Mouse (Mus musculus) monocyte, adult 2 months (primary cell): ENCODE data around the gene Tob2.

Source experiments
- DNase-seq, 2 experiments: peaks; one replicate each; pipeline ENCODE4 v3.0.0; 2022; ENCODE audit warnings: low spot score in 2 of 2, low read depth in 1 of 2

Gene Tob2

DNA sequence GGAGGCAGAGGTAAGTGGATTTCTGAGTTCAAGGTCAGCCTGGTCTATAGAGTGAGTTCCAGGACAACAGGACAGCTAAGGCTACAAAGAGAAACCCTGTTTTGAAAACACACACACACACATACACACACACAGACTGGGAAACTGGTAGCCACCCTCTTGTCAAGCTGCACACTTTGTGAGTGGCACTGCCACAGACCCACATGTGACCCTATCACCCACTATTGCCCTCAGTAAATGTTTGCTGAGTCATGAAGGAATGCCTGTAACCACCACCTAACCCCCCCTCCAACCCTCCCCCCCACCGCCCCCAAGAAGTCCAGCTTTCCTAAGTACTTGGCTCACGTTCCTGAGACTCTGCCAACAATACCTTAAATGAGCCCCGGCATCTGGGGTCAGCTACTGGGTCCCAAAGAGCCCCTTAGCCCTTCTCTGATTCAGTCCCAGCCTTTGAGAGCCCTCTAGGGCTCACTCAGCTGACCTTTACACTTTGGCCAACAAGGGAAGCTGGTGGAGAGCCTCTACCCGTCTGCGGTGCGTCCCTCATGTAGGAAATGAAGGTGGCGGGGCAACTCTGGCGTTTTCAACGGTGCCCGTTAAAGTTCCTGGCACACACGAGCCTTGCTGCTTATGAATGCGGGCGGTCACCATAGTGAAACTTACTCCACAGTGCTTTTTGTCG is 19.9 kb downstream of the Tob2 start:
- no peak for DNase-seq

DNA sequence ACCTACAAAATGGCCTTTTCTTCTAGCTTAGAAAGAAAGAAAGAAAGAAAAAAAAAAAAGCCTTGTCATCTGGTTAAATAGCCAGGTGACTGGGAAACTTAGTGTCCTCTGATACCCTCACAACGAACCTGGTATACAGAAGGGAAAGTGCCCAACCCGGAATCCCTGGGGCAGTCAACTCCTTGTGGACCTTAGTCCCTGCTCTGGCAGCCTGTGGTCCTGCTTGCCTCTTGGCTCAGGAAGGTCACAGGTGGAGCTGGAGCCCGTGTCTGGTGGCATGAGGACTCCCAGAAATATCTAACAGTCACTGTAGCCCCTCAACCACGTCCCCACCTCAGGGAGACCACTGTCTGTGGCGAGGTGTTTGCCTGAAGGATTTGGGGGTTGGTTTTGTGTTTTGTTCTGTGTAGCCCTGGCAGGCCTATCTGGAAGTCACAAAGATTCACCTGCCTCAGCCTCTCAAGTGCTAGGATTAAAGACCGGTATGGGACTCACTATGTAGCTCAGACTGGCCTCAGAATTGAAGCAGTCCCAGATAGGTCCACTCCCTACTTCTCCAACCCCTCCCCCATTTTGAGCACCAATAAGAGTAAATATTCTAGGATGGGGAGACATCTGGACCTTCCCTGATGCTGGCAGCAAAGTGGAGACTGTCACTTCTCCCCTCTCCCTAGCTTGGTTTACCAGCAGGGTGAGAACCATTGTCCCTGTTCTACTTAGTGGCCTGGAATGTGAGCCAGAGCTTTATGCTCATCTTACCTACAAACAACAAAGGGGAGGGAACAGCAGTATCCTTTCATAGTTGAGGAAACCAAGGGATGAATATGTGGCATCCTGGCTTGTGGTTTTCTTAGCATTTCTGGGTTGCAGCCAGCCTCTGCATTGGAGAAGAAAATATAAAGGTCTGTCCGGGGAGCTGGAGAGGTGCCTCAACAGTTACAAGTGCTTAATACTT is 21.4 kb downstream of the Tob2 start:
- DNase-seq: no peak

DNA sequence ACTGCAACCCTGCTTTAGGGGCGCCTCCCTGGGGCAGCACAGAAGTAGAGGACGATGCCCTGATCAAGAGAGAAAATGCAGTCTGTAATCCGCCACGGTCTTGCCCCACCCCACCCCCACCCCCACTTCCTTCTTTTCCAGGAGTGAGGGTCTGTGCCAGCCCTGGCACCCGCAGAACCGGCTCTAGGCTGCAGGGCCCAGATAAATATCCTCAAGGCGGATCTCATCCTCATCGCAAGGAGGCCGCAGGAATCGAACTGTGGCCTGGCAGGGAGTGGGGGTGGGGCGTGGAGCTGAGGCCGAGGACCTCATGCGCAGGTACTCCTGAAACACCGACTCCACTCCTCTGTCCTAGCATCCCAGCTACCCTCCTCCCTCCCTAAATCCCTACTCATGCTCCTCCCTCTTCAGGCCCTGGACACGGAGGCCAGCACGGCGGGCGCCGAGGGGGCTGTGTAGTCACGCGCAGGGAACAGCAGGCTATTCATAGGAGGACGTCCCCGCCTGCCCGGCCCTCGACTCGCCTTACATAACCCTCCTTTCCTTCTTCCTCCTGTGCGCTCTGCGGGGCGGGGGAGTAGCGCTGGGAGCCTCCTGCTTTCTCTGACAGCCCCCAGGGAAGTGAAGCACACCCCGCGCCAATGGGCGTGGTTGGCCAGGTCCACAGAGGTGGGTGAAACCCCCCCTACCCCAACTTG is 22.3 kb downstream of the Tob2 start:
- peak; percentile 48 to 59 for DNase-seq

DNA sequence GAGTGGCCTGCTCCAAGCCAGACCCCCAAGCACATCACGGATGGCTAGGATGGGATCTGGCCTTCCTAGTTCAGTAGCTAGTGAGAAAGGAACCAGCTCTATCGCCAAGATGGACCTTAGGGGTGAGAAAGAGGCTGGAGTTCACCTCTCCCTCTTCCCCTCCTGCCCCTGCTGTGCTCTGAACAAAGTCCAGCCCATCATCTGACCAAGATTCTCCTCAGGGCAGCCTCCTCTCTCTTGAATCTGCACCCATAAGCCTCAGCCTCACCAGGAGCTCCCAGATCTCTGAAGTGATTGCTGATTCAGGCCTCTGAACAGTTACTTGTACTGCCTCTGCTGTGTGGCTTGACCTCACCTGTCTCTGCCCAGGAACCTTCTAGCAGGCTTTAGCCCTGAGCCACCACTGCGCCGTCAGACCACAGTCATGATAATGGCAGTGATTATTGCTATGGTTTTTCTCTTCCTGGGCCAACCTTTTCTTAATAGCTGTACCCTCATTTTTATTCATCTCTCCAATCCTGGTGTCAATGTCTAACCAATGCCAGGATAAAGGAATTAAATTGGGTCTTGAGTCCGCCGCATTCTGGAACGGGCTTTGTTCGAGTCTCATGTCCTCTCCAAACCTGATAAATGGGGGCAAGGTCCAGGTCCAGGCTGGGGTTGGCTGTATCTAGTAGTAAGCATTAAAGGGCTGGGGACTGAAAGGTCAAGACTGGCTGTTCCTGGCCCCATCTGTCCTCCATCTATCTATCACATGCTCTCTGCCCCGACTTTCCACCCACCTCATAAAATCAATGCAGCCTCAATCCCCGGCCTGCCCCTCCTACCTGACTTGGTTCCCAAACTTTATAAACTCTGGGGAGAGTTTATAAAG is 23.4 kb downstream of the Tob2 start:
- DNase-seq: no peak

DNA sequence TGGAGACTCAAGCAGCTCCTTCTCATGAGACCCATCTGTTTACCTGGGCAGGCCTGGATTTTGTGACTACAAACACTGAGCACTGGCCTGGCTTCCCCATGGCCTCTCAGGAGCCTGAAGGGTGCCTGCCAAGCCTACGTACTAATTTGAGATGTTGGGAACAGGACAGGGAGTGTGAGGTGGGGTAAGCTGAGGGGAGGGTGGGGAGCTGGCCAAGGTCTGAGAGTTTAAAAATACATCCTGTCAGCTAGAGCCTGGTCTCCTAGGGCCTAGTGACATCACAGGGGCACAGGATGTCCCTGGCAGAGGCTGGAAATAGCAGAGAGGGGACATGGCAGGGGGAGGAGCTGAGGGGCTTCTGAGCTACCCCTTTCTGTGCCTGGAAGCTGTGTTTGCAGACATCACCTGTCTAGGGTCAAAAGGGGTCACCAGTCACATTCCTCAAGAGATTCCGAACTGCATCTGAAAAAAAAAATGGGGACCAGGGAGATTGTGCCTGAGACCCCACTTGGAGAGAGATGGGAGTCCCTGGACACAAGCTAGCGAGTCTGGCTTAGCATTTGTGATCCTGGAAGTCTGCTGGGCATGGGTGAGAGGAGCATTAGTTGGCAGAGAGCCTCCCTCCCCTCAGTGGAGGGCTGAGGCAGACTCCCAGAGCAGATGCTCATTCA is 24.3 kb downstream of the Tob2 start:
- no peak for DNase-seq

DNA sequence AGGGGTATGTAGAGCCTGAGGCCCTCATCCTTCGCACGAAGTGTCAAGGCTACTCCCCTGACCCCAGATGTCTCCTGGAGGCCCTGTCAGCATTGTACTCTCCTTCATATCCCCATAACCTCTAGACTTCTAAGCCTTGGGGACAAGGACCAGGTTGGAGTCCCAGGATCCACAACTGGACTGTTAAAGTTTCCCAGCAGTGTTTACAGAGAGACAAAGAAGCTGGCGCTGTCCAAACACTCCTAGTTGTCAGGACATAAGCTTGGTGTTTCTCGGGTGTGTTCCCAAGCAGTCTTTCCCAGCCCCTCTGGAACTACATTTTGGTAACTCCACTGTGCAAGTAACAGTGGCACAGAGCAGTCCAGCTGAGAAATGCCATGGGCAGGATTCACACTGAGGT is 25.1 kb downstream of the Tob2 start:
- DNase-seq: no peak

DNA sequence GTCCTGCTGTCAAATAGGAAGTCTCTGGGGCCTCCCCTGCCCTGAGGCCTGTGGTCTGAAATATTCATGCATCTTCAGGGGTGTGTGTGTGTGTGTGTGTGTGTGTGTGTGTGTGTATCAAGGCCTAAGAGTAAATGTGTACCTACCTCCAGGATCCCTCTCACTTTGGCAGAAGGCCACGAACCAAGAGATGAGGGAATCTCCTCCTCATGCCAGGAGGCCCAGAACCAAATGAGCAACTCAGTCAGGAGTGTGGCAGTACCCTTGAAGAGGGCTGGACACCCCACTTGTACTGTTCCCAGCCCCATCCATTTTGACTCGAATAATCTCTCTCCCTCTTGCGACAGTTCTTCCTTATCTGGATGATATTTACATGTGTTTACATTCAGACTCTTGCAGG is 26.4 kb downstream of the Tob2 start:
- DNase-seq: no peak

DNA sequence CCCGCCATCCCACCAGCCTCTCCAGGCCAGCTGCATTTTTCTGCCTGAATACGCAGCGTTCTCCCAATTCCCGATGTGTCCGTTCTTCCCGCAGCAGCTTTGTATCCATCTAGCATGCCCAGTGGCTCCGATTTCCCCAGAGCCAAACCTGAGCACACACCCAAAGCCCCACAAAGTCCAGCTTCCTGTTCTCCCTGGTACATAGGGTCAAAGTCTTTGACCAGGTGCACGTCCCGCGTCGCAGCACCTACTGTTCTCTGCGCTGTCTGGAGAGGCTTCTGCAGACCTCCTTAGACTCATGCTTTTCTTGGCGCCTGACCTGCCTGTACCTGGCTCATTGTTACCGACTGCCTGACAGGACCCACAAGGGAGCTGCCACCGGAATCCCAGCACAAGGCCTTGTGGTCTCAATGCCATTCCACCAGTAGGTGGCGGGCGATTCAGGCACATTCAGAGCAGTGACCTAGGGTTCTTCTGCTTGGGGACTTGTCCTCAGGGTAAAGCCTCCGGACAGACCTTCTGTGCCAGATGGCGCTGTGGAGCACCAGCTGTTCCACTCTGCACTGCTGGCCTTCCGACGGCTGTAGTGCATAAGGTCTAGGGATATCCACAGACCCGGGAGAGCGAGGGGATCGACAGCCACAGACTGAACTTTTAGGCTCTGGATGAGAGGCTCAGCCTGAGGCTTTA is 27.3 kb downstream of the Tob2 start:
- peak; percentile 72 to 83 for DNase-seq

DNA sequence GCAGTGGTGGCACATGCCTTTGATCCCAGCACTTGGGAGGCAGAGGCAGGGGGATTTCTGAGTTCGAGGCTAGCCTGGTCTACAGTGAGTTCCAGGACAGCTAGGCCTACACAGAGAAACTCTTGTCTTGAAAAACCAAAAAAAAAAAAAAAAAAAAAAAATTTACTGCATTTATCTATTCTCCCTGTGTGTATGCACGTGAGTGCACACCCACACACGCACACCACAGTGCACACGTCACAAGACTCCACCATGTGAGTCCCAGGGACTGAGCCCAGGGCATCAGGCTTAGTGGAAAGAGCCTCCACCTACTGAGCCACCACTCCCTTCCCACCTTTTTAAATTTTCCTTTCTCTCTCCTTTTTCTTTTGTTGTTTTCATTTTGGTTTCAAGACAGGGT is 28.1 kb downstream of the Tob2 start:
- DNase-seq: no peak

DNA sequence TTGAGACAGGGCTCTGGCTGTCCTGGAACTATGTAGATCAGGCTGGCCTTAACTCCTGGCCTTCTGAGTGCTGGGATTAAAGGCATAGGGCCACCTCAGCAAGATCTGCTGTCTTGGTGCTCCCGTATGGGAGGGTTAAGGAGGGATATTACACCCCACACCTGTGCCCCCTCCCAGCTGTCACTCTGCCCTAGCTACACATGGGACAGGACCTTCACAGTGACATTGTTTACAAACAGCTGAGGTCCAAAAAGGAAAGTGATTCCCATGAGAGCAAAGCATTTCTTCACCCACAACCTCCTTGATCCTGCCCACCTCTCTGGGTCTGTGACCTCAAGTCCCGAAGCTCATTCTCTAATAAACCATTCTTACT is 29.4 kb downstream of the Tob2 start:
- no peak for DNase-seq

DNA sequence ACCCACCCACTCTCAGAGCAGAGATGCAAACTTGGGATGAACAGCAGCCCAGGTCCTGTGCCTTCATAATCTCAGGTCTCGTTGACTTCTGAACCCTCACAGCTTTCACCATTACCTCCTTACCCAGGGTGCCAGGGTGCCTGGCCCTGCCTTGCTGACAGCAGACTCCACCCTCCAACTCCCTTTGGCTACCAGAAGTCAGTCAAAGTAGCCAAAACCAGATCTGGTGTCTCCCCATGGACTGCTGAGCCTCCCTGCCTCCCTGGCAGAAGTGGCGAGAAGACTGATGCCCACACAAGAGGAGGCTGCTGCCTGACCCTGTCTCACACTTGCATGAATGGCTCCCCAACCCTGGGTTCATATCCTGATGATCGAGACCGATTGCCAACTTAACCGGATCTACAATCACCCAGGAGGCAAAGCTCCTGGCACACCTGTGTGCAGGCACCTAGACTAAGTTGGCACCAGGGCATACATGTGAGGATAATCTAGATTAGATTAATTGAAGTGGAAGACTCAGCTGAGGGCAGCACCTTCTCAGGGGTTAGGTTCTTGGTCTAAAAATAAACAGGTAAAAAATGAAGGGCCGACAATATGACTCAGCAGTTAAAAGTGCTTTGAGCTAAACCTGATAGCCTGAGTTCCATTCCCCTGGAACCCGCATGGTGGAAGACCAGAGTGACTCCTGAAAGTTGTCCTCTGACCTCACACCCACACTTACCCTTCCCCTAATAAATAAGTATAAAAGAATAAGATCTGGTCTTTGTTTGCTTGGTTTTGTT is 30.0 kb downstream of the Tob2 start:
- no peak for DNase-seq

DNA sequence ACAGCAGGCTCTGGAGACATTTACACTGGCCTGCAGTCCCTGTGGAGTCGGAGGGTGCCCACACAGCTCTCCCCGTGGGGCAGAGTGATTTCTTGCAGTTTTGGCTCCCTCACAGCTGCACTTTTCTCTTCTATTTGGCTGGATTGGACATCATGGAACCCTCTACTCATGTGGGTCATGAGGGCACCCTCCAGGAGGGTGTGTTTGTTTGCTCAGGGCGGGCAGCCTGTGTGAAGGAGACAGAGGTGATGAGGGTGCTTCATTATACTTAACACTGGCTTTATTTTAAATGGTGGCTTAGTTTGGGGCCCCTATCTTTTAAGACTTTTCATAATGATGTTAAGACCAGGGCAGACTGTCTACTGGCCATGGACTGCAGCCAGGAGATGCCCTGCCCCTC is 33.8 kb downstream of the Tob2 start:
- no peak for DNase-seq

DNA sequence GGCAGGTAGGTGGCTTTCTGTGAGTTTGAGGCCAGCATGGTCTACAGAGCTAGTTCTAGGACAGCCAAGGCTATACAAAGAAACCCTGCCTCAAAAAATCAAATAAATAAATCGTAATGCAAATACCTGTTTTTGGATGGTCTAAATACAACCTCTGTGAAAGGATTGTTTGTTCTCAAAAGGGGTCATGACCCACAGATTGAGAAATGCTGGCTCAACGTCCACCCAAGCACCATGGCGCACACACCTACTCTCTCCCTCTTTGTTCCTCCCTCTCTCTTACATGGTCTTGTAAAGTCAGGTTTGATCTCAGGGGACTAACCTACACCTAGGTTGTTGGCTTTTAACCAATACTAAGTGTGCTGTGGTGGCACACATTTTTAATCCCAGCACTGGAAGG is 36.0 kb downstream of the Tob2 start:
- DNase-seq: no peak

DNA sequence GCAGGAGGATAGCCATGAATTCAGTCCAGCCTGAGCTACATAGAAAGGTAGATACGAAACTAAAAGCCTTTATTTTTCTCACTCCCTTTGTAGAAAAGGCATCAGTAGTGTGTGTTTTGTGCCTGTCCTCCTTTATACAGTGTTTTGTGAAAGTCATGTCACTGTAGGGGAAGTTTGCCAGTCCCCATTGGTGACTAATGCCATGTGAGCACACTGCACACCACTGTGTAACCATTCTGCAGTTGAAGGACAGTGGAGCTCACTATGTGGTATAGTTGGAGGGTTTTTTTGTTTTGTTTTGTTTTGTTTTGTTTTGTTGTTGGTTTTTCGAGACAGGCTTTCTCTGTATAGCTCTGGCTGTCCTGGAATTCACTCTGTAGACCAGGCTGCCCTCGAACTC is 40.2 kb downstream of the Tob2 start:
- no peak for DNase-seq

DNA sequence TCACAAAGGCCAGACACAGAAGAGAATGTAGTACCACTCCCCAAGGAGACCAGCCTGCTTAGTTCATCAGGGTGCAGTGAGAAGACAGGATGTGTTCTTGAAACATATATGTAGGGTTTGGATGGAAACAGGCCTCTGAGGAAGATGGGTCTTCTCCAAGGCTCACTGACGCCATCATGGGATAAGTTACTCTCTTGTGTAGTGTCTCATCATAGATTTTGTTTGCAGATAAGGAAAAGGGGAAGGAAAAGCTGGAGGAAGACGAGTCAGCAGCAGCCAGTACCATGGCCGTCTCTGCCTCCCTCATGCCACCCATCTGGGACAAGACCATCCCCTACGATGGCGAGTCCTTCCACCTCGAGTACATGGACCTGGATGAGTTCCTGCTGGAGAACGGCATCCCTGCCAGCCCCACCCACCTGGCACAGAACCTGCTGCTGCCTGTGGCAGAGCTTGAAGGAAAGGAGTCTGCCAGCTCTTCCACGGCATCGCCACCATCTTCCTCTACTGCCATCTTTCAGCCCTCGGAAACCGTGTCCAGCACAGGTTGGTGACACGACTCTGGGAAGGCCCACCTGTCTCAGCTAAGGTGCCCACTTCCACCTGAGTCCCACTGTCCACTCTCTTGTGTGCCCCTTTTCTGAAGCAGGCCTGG is 43.8 kb downstream of the Tob2 start:
- no peak for DNase-seq

DNA sequence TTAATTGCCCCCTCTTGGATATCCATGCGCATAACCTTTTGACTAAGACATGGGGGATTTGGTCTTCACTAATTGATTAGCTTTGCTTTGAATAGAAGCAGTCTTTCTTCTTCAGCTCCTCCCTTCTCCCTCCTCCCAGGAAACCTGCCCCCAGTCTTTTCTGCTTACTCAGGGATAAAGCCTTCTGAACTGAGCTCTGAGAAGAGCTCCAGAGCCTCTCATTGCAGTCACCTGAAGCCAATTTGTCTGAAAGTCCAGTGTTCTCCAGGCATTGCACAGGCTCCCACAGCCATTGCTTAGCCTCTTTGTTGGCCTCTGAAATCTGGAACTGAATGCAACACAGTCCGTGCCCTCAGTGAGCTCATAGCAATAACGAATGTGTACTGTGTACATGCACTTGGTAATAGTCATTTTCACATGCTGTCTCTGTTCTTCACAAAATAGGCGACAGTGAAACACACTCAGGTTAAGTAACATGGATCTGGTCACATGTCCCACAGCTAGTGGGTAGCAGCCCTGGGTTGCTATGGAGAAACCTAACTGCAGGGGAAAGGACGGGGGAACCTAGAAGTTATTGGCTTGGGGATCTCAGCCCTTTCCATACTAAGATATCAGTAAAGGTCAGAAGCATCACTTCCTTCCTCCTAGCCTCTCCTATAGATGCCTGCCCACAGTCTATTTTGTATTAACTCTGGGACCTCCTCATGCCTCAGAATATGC is 44.5 kb downstream of the Tob2 start:
- DNase-seq: no peak

DNA sequence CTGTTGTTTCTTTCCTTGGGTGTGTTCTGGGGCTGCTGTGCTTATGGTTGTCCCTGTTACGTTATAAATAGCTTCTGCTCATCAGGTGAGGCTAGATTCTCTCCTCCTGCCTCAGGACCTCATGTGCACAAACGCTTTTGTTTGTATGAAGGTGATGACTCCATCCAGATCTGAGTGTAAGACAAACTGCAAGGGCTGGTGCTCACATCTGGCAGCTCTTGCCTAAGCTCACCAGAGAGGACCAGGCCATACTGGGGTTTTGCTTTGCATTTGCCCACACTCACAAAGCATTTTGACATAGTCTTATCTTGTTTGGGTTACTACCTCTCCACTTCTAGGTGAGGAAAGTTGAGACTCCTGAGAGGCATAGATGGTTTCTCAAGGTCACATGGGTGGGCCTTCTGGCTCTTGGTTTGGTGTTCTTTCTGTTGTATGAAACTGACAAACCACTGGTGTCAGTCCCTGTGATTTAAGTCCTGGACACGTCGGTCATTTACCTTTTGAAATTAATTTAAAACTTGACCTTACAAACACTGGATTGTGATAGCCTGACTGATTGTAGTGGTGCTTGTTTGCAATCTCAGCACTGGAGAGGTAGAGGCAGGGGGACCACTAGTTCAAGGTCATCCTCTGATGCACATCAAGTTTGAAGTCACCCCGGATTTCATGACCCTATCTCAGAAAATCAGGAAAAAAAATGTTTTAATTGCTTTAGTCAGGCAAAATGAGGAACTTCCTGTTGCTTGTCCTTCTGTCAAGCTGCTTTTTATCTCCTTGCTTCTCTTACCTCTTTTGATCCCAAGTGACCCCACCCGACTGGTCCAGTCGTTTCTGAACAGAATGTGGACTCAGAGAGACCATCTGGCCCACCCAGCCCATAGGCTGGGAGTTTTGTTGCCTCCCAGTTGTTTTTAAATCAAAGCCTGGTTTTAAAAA is 45.6 kb downstream of the Tob2 start:
- DNase-seq: no peak
